ENCODE assay signal across 9 mouse cellular contexts in genomic region chr9:88548614-88548945, GRCm38 (mm10). TPM values are rescaled to one million over a fixed set of nuclear protein-coding genes. Genes with fewer than 3 reads are reported as not detected.
A peak's percentile ranks its signal among the peaks of the same experiment; 100 is the strongest.
DNase-seq lines count a peak whose midpoint lies in the region; ATAC-seq and TF ChIP-seq lines count a peak whose summit lies in the region.
"Had no signal": no experiment of that assay in that cellular context is flagged by ENCODE, and none has a peak within 500 bp of the region (broad histone marks: within the 10 kb centered on the region; RNA-seq: fewer than 3 reads in every experiment).

No protein-coding gene starts in this region.

- H3K4me2 ChIP-seq in embryonic facial prominence, embryonic 11.5 days (ENCODE audit: low read depth, low read length), result peak overlapping the region; percentile 51
- peak overlapping the region; percentile 77 for H3K4me2 ChIP-seq in myocyte (ENCODE audit: low read depth)

- ATAC-seq in embryonic facial prominence, embryonic 11.5 days (replicated peaks; ENCODE audit: insufficient number of reproducible peaks, low FRiP score, low TSS enrichment, low read depth), result no peak
- ATAC-seq in megakaryocyte-erythroid progenitor cell, adult 5-6 weeks (replicated peaks; ENCODE audit: low FRiP score, low TSS enrichment, poor library complexity, severe bottlenecking), result no peak

- no peaks in the 10 kb centered on the region for H3K9me3 ChIP-seq in embryonic facial prominence, embryonic 11.5 days (replicated peaks; ENCODE audit: control insufficient read depth, low read length)

- peaks cover 7% of the 10 kb centered on the region for H3K4me1 ChIP-seq in liver, adult 2 months (ENCODE audit: control insufficient read depth, insufficient read depth, low read length)
- H3K4me1 ChIP-seq in embryonic facial prominence, embryonic 11.5 days (ENCODE audit: control insufficient read depth, insufficient read depth, low read length), result no peaks in the 10 kb centered on the region

- H3ac ChIP-seq in myocyte (ENCODE audit: control insufficient read depth, insufficient read length), result peak overlapping the region; percentile 19

- peak overlapping the region; percentile 67 for H3K9ac ChIP-seq in liver, adult 2 months (ENCODE audit: low read depth, low read length)
- peak overlapping the region; percentile 52 for H3K9ac ChIP-seq in embryonic facial prominence, embryonic 11.5 days (replicated peaks; ENCODE audit: low read length)

- TF ChIP-seq CTCF in liver, adult 2 months (IDR thresholded peaks at IDR 0.05; ENCODE audit: low read depth, low read length), result no peak

- H3K27ac ChIP-seq in liver, adult 2 months (replicated peaks; ENCODE audit: insufficient read depth, low read depth, low read length), result peak overlapping the region; percentile 67
- H3K27ac ChIP-seq in embryonic facial prominence, embryonic 11.5 days (replicated peaks; ENCODE audit: low read depth, low read length), result no peak overlapping the region

- H3K27me3 ChIP-seq in liver, adult 2 months (ENCODE audit: control insufficient read depth, insufficient read depth, low read length), result no peaks in the 10 kb centered on the region
- H3K27me3 ChIP-seq in embryonic facial prominence, embryonic 11.5 days (ENCODE audit: control insufficient read depth, insufficient read depth, low read length), result no peaks in the 10 kb centered on the region
- H3K27me3 ChIP-seq in myocyte (ENCODE audit: control insufficient read depth, insufficient read depth, insufficient read length), result no peaks in the 10 kb centered on the region

- H3K36me3 ChIP-seq in liver, adult 2 months (ENCODE audit: control insufficient read depth, insufficient read depth, low read length), result peaks cover 2% of the 10 kb centered on the region; the same call in 1 of the 2 replicates
- no peaks in the 10 kb centered on the region for H3K36me3 ChIP-seq in embryonic facial prominence, embryonic 11.5 days (replicated peaks; ENCODE audit: control insufficient read depth, insufficient read depth, low read depth, low read length)
- H3K36me3 ChIP-seq in myocyte (ENCODE audit: control insufficient read depth, insufficient read depth), result no peaks in the 10 kb centered on the region

- TF ChIP-seq POLR2A in liver, adult 2 months (IDR thresholded peaks at IDR 0.05; ENCODE audit: extremely low read depth, insufficient read depth, low read length), result no peak
- no peak for TF ChIP-seq POLR2A in myocyte (IDR thresholded peaks at IDR 0.05; ENCODE audit: insufficient read length, low read depth)

- DNase-seq in liver, adult 2 months (ENCODE audit: extremely low read depth, low read depth, low spot score), result no peak
- no peak for DNase-seq in liver
- no peak for DNase-seq in embryonic facial prominence, embryonic 11.5 days (ENCODE audit: low spot score)
- peak; percentile 20 for DNase-seq in hindlimb bud, embryonic 11.5 days (ENCODE audit: extremely low spot score, low read depth, low spot score)
- DNase-seq in adrenal gland, postnatal 36 days, result no peak
- DNase-seq in urinary bladder, postnatal 4 days (ENCODE audit: low spot score in 2 of 2), result no peak

- H3K79me2 ChIP-seq in liver, adult 2 months (ENCODE audit: control insufficient read depth, insufficient read depth, low read length), result peaks cover 14% of the 10 kb centered on the region; the same call in 1 of the 2 replicates
- H3K79me2 ChIP-seq in myocyte (ENCODE audit: control insufficient read depth, insufficient read depth), result no peaks in the 10 kb centered on the region

- WGBS in liver, adult 2 months, result under 1% methylated on average over 8 of the region's 8 CpGs
- 3% methylated on average over 8 of the region's 8 CpGs for WGBS in embryonic facial prominence, embryonic 11.5 days

- peak overlapping the region; percentile 77 for H3K4me3 ChIP-seq in liver, adult 2 months (ENCODE audit: insufficient read depth, low read depth, low read length)
- peak overlapping the region; percentile 64 for H3K4me3 ChIP-seq in embryonic facial prominence, embryonic 11.5 days (ENCODE audit: low read depth, low read length)
- H3K4me3 ChIP-seq in myocyte, result peak overlapping the region; percentile 77

TF ChIP-seq in myocyte, 11 proteins besides CTCF, POLR2A, EP300 and RAD21:
- TF ChIP-seq TCF12 (IDR thresholded peaks at IDR 0.05; ENCODE audit: insufficient read depth, poor library complexity, severe bottlenecking) (no peak), MAX (IDR thresholded peaks at IDR 0.05; ENCODE audit: low read depth) (no peak), MYOD1 (IDR thresholded peaks at IDR 0.05; ENCODE audit: control insufficient read depth in 1 of 3, insufficient read length in 2 of 3, low read depth in 2 of 3) (no peak), CEBPB (IDR thresholded peaks at IDR 0.05; ENCODE audit: insufficient read depth, poor library complexity, severe bottlenecking) (no peak), POLR2AphosphoS2 (IDR thresholded peaks at IDR 0.05; ENCODE audit: insufficient read length, low read depth) (no peak), USF1 (IDR thresholded peaks at IDR 0.05; ENCODE audit: low read depth) (no peak), E2F4 (IDR thresholded peaks at IDR 0.05; ENCODE audit: insufficient read depth) (no peak), TCF3 (IDR thresholded peaks at IDR 0.05; ENCODE audit: insufficient read length, low read depth) (no peak)

RNA-seq across cellular contexts. Expression of gene Zfp949, which starts 0.8 kb away (rescaled TPM):
- 7.7 and 9.0 TPM in 2 replicates for total RNA-seq in liver, adult 2 months (2014; rRNA removed)
- 1.7 and 2.4 TPM in 2 replicates for polyA plus RNA-seq in liver, adult 2 months (2012; rRNA removed)
- polyA plus RNA-seq in embryonic facial prominence, embryonic 11.5 days (2014; fragmentation: Nextera tagmentation; extraction: Ambion mirVana), result 8.2 and 9.0 TPM in 2 replicates
- polyA plus RNA-seq in myocyte (2012; fragmentation: generic; extraction: Trizol), result 3.7 TPM
- total RNA-seq in adrenal gland, postnatal 36 days (2021), result 1 to 10 TPM; 7.7 to 8.8 TPM
- total RNA-seq in megakaryocyte-erythroid progenitor cell, adult 5-6 weeks (2014; fragmentation: Nextera tagmentation), result 8.7 and 11.2 TPM in 2 replicates
- 9.9 and 11.4 TPM in 2 replicates for total RNA-seq in megakaryocyte-erythroid progenitor cell, adult 5-6 weeks (2017)

RNA-seq across cellular contexts. Expression of gene Trim43a, which starts 32.1 kb away (rescaled TPM):
- total RNA-seq in liver, adult 2 months (2014; rRNA removed), result 0.09 TPM in 1 of 2 replicates, not detected in the other
- not detected in 2 replicates for polyA plus RNA-seq in liver, adult 2 months (2012; rRNA removed)
- polyA plus RNA-seq in embryonic facial prominence, embryonic 11.5 days (2014; fragmentation: Nextera tagmentation; extraction: Ambion mirVana), result not detected in 2 replicates
- not detected for polyA plus RNA-seq in myocyte (2012; fragmentation: generic; extraction: Trizol)
- under 1 TPM; 0.36 to 0.76 TPM for total RNA-seq in adrenal gland, postnatal 36 days (2021)
- total RNA-seq in megakaryocyte-erythroid progenitor cell, adult 5-6 weeks (2014; fragmentation: Nextera tagmentation), result not detected in 2 replicates
- total RNA-seq in megakaryocyte-erythroid progenitor cell, adult 5-6 weeks (2017), result not detected in 2 replicates
- total RNA-seq: neutrophil, adult 5-6 weeks had no signal
